Mouse (Mus musculus): ENCODE results near the gene Hoxa4.

The Hoxa4 gene

GRCm38 (mm10) chr6:52180213-52180710 is 11.3 kb downstream of the Hoxa4 start:
- no peak for DNase-seq (ENCODE audit: low read depth, low spot score)

- DNase-seq (ENCODE audit: low read depth, low spot score) = no peak
Observed at GRCm38 (mm10) chr6:52179690-52180089, 11.9 kb downstream of the Hoxa4 start.

- no peak for DNase-seq (ENCODE audit: low read depth, low spot score)
Observed at GRCm38 (mm10) chr6:52178918-52179665, 12.5 kb downstream of the Hoxa4 start.

GRCm38 (mm10) chr6:52177806-52178205 is 13.7 kb downstream of the Hoxa4 start:
- no peak for DNase-seq (ENCODE audit: low read depth, low spot score)

GRCm38 (mm10) chr6:52177061-52177735 is 14.4 kb downstream of the Hoxa4 start, which contains the start of gene 5730596B20Rik:
TSS of gene 5730596B20Rik (plus strand) at chr6:52177498.
- no peak for DNase-seq (ENCODE audit: low read depth, low spot score)

GRCm38 (mm10) chr6:52176391-52176790 is 15.2 kb downstream of the Hoxa4 start:
- no peak for DNase-seq (ENCODE audit: low read depth, low spot score)

- DNase-seq (ENCODE audit: low read depth, low spot score) = no peak
Observed at GRCm38 (mm10) chr6:52175864-52176263, 15.7 kb downstream of the Hoxa4 start.

- no peak for DNase-seq (ENCODE audit: low read depth, low spot score)
Observed at GRCm38 (mm10) chr6:52174968-52175751, 16.4 kb downstream of the Hoxa4 start.

- DNase-seq (ENCODE audit: low read depth, low spot score) = no peak
Observed at GRCm38 (mm10) chr6:52173648-52174047, 17.9 kb downstream of the Hoxa4 start.

- DNase-seq (ENCODE audit: low read depth, low spot score) = peak; percentile 80
Observed at GRCm38 (mm10) chr6:52172501-52172900, 19.1 kb downstream of the Hoxa4 start.

- no peak for DNase-seq (ENCODE audit: low read depth, low spot score)
Observed at GRCm38 (mm10) chr6:52171938-52172337, 19.6 kb downstream of the Hoxa4 start.

GRCm38 (mm10) chr6:52171331-52171730 is 20.2 kb downstream of the Hoxa4 start:
- no peak for DNase-seq (ENCODE audit: low read depth, low spot score)

GRCm38 (mm10) chr6:52170898-52171223 is 20.7 kb downstream of the Hoxa4 start:
- no peak for DNase-seq (ENCODE audit: low read depth, low spot score)

GRCm38 (mm10) chr6:52170166-52170897 is 21.2 kb downstream of the Hoxa4 start:
- DNase-seq (ENCODE audit: low read depth, low spot score) = no peak

- no peak for DNase-seq (ENCODE audit: low read depth, low spot score)
Observed at GRCm38 (mm10) chr6:52169499-52170165, 21.9 kb downstream of the Hoxa4 start.

- DNase-seq (ENCODE audit: low read depth, low spot score) = no peak
Observed at GRCm38 (mm10) chr6:52168191-52169055, 23.1 kb downstream of the Hoxa4 start.

- DNase-seq (ENCODE audit: low read depth, low spot score) = no peak
Observed at GRCm38 (mm10) chr6:52167736-52168161, 23.8 kb downstream of the Hoxa4 start.

- no peak for DNase-seq (ENCODE audit: low read depth, low spot score)
Observed at GRCm38 (mm10) chr6:52167176-52167575, 24.4 kb downstream of the Hoxa4 start.

- DNase-seq (ENCODE audit: low read depth, low spot score) = no peak
Observed at GRCm38 (mm10) chr6:52166431-52167077, 25.0 kb downstream of the Hoxa4 start.
